Mouse (Mus musculus): ENCODE data around the gene Epb41l5. TPM values are rescaled to one million over a fixed set of nuclear protein-coding genes. Genes with fewer than 3 reads are reported as not detected.
A peak's percentile ranks its signal among the peaks of the same experiment; 100 is the strongest.

Epb41l5 gene
- polyA plus RNA-seq, 1 experiment from 2014 or later = 21.3 TPM

GRCm38 (mm10) chr1:119646356-119646755, 2.4 kb downstream of the Epb41l5 start:
- WGBS = 88% methylated on average over 2 of the region's 2 CpGs
- Histone ChIP-seq H3K4me3 (replicated peaks; ENCODE audit: low read length) (no peak overlapping the region), H3K36me3 (replicated peaks; ENCODE audit: control insufficient read depth, insufficient read depth) (no peaks in the 10 kb centered on the region), H3K27ac (no peak overlapping the region), H3K27me3 (ENCODE audit: control insufficient read depth, insufficient read depth, low read length) (no peaks in the 10 kb centered on the region), H3K9ac (no peak overlapping the region), H3K4me2 (replicated peaks) (no peak overlapping the region), H3K9me3 (ENCODE audit: control insufficient read depth, low read length) (no peaks in the 10 kb centered on the region), H3K4me1 (replicated peaks; ENCODE audit: control insufficient read depth, insufficient read depth, low read length) (no peaks in the 10 kb centered on the region)
- ATAC-seq (ENCODE audit: low FRiP score) = no peak
- no peak for DNase-seq (ENCODE audit: low spot score)

DNA sequence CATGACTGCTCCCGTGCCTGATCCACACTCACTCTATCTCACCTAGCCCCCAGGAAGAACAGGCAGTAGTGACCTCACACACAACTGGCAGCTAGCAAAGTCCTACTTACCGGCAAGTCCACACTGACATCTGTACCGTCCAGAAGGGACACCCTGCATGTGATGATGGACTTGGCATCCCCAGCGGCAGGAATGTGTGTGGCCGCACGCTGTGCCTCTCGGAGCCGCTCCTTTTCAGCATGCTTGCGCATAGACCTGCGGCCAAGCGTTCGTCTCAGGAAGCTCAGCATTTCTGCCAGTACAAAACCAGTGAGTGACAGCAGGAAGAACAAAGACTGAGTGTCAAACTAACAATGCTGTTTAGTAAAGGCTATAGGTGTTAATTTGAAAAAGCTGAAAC, 6.4 kb downstream of the Epb41l5 start:
- Histone ChIP-seq H3K36me3 (replicated peaks; ENCODE audit: control insufficient read depth, insufficient read depth) (no peaks in the 10 kb centered on the region), H3K9me3 (ENCODE audit: control insufficient read depth, low read length) (no peaks in the 10 kb centered on the region), H3K4me3 (replicated peaks; ENCODE audit: low read length) (no peak overlapping the region), H3K9ac (no peak overlapping the region), H3K4me2 (replicated peaks) (no peak overlapping the region), H3K27me3 (ENCODE audit: control insufficient read depth, insufficient read depth, low read length) (no peaks in the 10 kb centered on the region), H3K27ac (no peak overlapping the region), H3K4me1 (replicated peaks; ENCODE audit: control insufficient read depth, insufficient read depth, low read length) (no peaks in the 10 kb centered on the region)
- peak; percentile 29 for DNase-seq (ENCODE audit: low spot score)
- 32% methylated on average over 12 of the region's 12 CpGs for WGBS
- ATAC-seq (ENCODE audit: low FRiP score) = peak; percentile 48; the same call in 1 of the 2 replicates

GRCm38 (mm10) chr1:119641090-119641812, 7.5 kb downstream of the Epb41l5 start:
- Histone ChIP-seq H3K27ac (no peak overlapping the region), H3K27me3 (ENCODE audit: control insufficient read depth, insufficient read depth, low read length) (no peaks in the 10 kb centered on the region), H3K4me1 (replicated peaks; ENCODE audit: control insufficient read depth, insufficient read depth, low read length) (no peaks in the 10 kb centered on the region), H3K4me3 (replicated peaks; ENCODE audit: low read length) (no peak overlapping the region), H3K9me3 (ENCODE audit: control insufficient read depth, low read length) (no peaks in the 10 kb centered on the region), H3K4me2 (replicated peaks) (no peak overlapping the region), H3K9ac (no peak overlapping the region), H3K36me3 (replicated peaks; ENCODE audit: control insufficient read depth, insufficient read depth) (no peaks in the 10 kb centered on the region)
- ATAC-seq (ENCODE audit: low FRiP score) = no peak
- no peak for DNase-seq (ENCODE audit: low spot score)

- DNase-seq (ENCODE audit: low spot score) (no peak), ATAC-seq (ENCODE audit: low FRiP score) (no peak)
- whole genome bisulfite sequencing = 86% methylated on average over 2 of the region's 2 CpGs
These were observed 8.8 kb downstream of the Epb41l5 start for GRCm38 (mm10) chr1:119640006-119640405.

GRCm38 (mm10) chr1:119637188-119638023, 11.4 kb downstream of the Epb41l5 start:
- ATAC-seq (ENCODE audit: low FRiP score) = no peak

More at GRCm38 (mm10) chr1:119640006-119640405, 8.8 kb downstream of the Epb41l5 start:
- Histone ChIP-seq H3K4me2 (replicated peaks) (no peak overlapping the region), H3K4me3 (replicated peaks; ENCODE audit: low read length) (no peak overlapping the region), H3K27ac (no peak overlapping the region), H3K36me3 (replicated peaks; ENCODE audit: control insufficient read depth, insufficient read depth) (no peaks in the 10 kb centered on the region), H3K9me3 (ENCODE audit: control insufficient read depth, low read length) (no peaks in the 10 kb centered on the region), H3K27me3 (ENCODE audit: control insufficient read depth, insufficient read depth, low read length) (no peaks in the 10 kb centered on the region), H3K4me1 (replicated peaks; ENCODE audit: control insufficient read depth, insufficient read depth, low read length) (no peaks in the 10 kb centered on the region), H3K9ac (no peak overlapping the region)

DNA sequence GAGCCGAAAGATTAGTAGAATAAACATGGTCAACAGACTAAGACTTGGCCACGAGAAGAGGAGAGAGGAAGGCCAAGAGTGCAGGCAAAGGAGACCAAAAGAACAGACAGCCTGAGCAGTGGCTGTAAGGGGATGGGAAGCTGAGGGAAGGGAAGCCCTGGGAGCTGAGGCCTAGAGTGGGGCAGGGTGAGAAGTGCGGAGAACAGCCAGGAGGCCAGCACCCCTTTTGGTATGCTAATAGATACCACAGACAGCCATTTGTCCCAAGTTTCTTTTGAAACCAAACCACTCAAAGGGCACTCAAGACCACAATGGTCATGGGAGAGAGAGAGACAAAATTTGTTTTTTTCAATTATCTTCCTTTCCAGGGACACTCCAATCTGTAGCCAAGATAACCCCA, 14.1 kb downstream of the Epb41l5 start:
- no peaks in the 10 kb centered on the region for H3K9me3 ChIP-seq (ENCODE audit: control insufficient read depth, low read length)
- no peaks in the 10 kb centered on the region for H3K4me1 ChIP-seq (replicated peaks; ENCODE audit: control insufficient read depth, insufficient read depth, low read length)
- DNase-seq (ENCODE audit: low spot score) = no peak
- no peak for ATAC-seq (ENCODE audit: low FRiP score)
- no peak overlapping the region for H3K27ac ChIP-seq
- WGBS = 25% methylated on average over 3 of the region's 3 CpGs
- H3K9ac ChIP-seq = no peak overlapping the region
- no peaks in the 10 kb centered on the region for H3K27me3 ChIP-seq (ENCODE audit: control insufficient read depth, insufficient read depth, low read length)
- H3K4me2 ChIP-seq (replicated peaks) = no peak overlapping the region
- H3K4me3 ChIP-seq (replicated peaks; ENCODE audit: low read length) = no peak overlapping the region
- no peaks in the 10 kb centered on the region; the same call in 1 of the 2 replicates for H3K36me3 ChIP-seq (replicated peaks; ENCODE audit: control insufficient read depth, insufficient read depth)

More at GRCm38 (mm10) chr1:119637188-119638023, 11.4 kb downstream of the Epb41l5 start:
- DNase-seq (ENCODE audit: low spot score) = no peak
- Histone ChIP-seq H3K4me3 (replicated peaks; ENCODE audit: low read length) (no peak overlapping the region), H3K9me3 (ENCODE audit: control insufficient read depth, low read length) (no peaks in the 10 kb centered on the region), H3K4me2 (replicated peaks) (no peak overlapping the region), H3K9ac (no peak overlapping the region), H3K27me3 (ENCODE audit: control insufficient read depth, insufficient read depth, low read length) (no peaks in the 10 kb centered on the region), H3K27ac (no peak overlapping the region), H3K4me1 (replicated peaks; ENCODE audit: control insufficient read depth, insufficient read depth, low read length) (no peaks in the 10 kb centered on the region), H3K36me3 (replicated peaks; ENCODE audit: control insufficient read depth, insufficient read depth) (no peaks in the 10 kb centered on the region; the same call in 1 of the 2 replicates)
- 84% methylated on average over 6 of the region's 6 CpGs for WGBS

- no peak for ATAC-seq (ENCODE audit: low FRiP score)
- H3K4me1 ChIP-seq (replicated peaks; ENCODE audit: control insufficient read depth, insufficient read depth, low read length) = no peaks in the 10 kb centered on the region
- no peak overlapping the region for H3K9ac ChIP-seq
- no peaks in the 10 kb centered on the region for H3K9me3 ChIP-seq (ENCODE audit: control insufficient read depth, low read length)
- H3K4me3 ChIP-seq (replicated peaks; ENCODE audit: low read length) = no peak overlapping the region
- no peaks in the 10 kb centered on the region; the same call in 1 of the 2 replicates for H3K36me3 ChIP-seq (replicated peaks; ENCODE audit: control insufficient read depth, insufficient read depth)
- no peaks in the 10 kb centered on the region for H3K27me3 ChIP-seq (ENCODE audit: control insufficient read depth, insufficient read depth, low read length)
- H3K4me2 ChIP-seq (replicated peaks) = no peak overlapping the region
- DNase-seq (ENCODE audit: low spot score) = no peak
- no peak overlapping the region for H3K27ac ChIP-seq
- WGBS = 78% methylated on average over 1 of the region's 1 CpGs
These were observed 18.4 kb downstream of the Epb41l5 start for GRCm38 (mm10) chr1:119630428-119630827.

- no peak for ATAC-seq (ENCODE audit: low FRiP score)
- Histone ChIP-seq H3K9me3 (ENCODE audit: control insufficient read depth, low read length) (no peaks in the 10 kb centered on the region), H3K4me1 (replicated peaks; ENCODE audit: control insufficient read depth, insufficient read depth, low read length) (no peaks in the 10 kb centered on the region), H3K36me3 (replicated peaks; ENCODE audit: control insufficient read depth, insufficient read depth) (no peaks in the 10 kb centered on the region), H3K27ac (no peak overlapping the region), H3K27me3 (ENCODE audit: control insufficient read depth, insufficient read depth, low read length) (no peaks in the 10 kb centered on the region), H3K4me2 (replicated peaks) (no peak overlapping the region), H3K4me3 (replicated peaks; ENCODE audit: low read length) (no peak overlapping the region), H3K9ac (no peak overlapping the region)
- WGBS = 87% methylated on average over 4 of the region's 4 CpGs
- no peak for DNase-seq (ENCODE audit: low spot score)
These were observed 22.0 kb downstream of the Epb41l5 start for GRCm38 (mm10) chr1:119626837-119627236.

DNA sequence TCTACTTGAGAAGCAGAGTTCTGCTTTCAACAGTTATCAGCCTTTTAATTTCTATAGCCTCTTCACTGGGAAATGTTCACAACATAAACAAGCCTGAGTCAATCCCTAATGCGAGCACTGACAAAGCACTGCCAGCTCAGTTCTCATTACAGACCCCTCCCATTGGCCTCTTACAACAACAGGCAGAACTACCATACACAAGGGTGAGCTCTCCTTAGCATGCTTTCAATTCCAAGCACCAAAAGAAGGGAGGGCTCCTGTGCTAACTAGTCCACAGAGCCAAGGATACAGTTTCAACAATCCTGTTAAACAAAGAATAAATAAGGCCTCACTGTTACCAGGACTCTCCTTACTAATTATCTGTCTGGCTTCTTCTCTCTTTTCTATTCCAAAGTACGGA, 24.4 kb downstream of the Epb41l5 start:
- no peak for ATAC-seq (ENCODE audit: low FRiP score)
- no peak for DNase-seq (ENCODE audit: low spot score)
- H3K36me3 ChIP-seq (replicated peaks; ENCODE audit: control insufficient read depth, insufficient read depth) = no peaks in the 10 kb centered on the region
- no peak overlapping the region for H3K9ac ChIP-seq
- H3K4me1 ChIP-seq (replicated peaks; ENCODE audit: control insufficient read depth, insufficient read depth, low read length) = no peaks in the 10 kb centered on the region
- H3K9me3 ChIP-seq (ENCODE audit: control insufficient read depth, low read length) = no peaks in the 10 kb centered on the region
- no peak overlapping the region for H3K4me3 ChIP-seq (replicated peaks; ENCODE audit: low read length)
- WGBS = 46% methylated on average over 2 of the region's 2 CpGs
- no peaks in the 10 kb centered on the region for H3K27me3 ChIP-seq (ENCODE audit: control insufficient read depth, insufficient read depth, low read length)
- no peak overlapping the region for H3K27ac ChIP-seq
- H3K4me2 ChIP-seq (replicated peaks) = no peak overlapping the region
